Mouse (Mus musculus) liver, embryonic 14 days (tissue): ENCODE results near the gene Pbx2. TPM values are rescaled to one million over a fixed set of nuclear protein-coding genes. Genes with fewer than 3 reads are reported as not detected.

Source experiments
- polyA plus RNA-seq: library from polyadenylated mRNA; depleted of rRNA; stranded (reverse); fragments of >200 nt; gene quantifications from 2 replicates; pipeline ENCODE4 v1.2.3, GENCODE M21; 2012; rRNA removed

Gene Pbx2
- 21.8 and 22.1 TPM in 2 replicates for polyA plus RNA-seq

DNA sequence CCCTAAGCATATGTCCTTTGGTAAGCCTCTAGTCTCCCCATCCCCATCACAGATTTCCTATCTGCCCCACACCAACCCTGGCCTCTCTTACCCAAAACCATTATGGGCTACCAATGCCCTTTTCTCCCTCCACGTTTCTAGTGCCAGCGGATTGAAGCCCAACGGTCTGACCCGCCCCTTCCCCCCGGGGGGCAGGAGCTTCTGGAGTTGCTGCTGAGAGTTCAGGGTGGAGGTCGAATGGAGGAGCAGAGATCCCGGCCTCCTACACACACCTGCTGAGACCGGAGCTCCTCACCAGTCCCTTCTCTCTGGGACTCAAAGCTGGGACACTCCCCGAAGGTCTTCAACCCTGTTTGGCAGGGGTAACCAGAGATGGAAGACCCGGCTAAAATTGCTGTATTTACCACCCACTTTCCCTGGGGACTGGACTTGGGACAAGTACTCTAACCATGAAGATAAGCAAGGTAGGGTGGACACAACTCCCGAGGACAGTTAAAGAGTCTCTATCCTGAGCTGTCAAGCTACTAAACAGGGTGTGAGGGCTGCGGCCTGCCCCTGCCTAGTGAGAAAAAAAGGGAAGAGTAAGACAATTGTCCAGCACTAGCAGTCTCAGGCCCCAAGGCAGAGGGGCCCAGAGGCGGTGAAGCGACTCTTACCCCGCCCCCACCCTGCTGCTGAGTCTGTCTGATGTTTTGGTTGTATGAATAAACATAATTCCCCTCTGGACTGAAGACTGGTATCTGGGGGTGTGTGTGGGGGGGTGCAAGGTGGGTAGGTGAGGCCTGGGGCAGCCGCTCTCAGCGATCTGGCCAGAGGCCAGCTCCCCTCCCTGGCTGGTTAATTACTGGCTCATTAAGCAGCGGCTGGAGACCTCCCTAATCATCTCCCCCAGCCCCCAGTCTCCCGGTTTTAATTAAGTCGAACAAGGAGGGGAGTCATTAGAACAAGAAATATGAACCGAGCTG is at the start of gene Pbx2:
Gene Pbx2, plus strand, starts transcription at position 238 of the 965 bp plus-strand sequence.

GRCm38 (mm10) chr17:34564003-34564421 is 27.1 kb upstream of the Pbx2 start, which contains the start of gene Notch4:
TSS of gene Notch4 (plus strand) at chr17:34564268.

GRCm38 (mm10) chr17:34589681-34590101 is 1.4 kb upstream of the Pbx2 start, which contains the start of gene Gpsm3:
TSS of gene Gpsm3 (plus strand) at chr17:34589806.

DNA sequence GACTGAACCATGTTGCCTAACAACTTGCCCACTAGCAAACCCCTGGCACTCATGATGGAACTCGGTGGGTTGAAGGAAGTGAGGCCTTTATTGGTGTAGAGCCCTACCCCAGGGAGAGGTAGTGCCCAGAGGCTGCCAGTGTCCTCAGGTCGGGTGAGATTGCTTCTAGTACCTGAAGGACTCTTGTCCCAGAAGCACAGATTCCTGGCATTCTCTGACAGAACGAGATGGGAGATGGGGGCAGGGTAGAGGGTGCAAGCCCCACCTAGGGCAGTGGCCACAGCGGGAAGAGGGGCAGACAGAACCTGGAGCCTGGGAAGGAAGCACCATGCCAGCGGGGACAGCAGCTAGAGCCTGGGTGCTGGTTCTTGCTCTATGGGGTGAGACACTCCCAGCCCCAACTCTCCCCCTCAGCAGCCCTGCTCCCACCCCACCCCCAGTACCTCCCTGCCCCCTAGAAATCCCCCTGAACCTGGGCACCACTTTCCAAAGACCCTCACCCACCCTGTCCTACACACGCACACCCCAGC is 6.6 kb downstream of the Pbx2 start, which contains the start of gene Ager:
Gene Ager, plus strand, starts transcription at position 297 of the 530 bp plus-strand sequence.

GRCm38 (mm10) chr17:34603375-34604060 is 12.5 kb downstream of the Pbx2 start, which contains the start of gene Rnf5:
TSS of gene Rnf5 (minus strand) at chr17:34603690.

GRCm38 (mm10) chr17:34604061-34604508 is 13.0 kb downstream of the Pbx2 start, which contains the start of gene Agpat1:
TSS of gene Agpat1 (plus strand) at chr17:34604262.

GRCm38 (mm10) chr17:34615871-34616270 is 24.8 kb downstream of the Pbx2 start, which contains the start of gene Egfl8:
TSS of gene Egfl8 (minus strand) at chr17:34615971.

DNA sequence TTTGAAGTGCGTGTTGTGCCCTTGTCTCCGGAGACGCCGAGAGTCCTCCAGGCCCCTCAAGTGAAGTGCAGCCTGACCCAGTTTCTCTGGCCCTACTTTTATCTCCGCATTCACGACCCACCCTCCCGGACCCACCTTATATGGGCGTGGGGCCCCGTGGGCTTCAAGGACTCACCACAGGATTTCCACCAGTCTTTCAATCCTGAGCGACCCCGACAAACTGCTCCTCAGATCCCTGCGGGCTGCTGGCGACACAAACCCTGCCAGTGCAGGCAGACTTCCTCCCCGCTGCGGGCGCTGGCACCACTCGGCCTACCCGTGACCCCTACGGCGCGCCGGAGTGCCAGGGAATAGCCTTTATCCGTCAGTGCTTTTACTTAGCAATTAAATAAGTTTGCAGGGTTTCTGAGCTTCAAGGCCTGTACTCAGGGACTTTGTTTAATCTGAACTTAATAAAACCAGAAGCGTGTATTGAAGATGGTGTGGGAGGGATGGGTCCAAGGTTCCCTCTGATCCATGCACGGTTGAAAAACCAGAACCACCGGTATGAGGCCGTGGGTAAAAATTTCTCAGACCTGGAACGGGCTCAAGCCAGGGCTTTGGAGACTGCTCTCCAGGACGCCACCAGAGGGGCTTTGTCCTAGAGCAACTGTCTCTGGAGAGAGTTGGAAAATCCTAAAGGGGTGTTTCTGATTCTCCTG is 37.0 kb downstream of the Pbx2 start, which contains the start of gene Ppt2:
Gene Ppt2, minus strand, starts transcription at position 568 of the 701 bp plus-strand sequence.

GRCm38 (mm10) chr17:34629221-34629751 is 38.2 kb downstream of the Pbx2 start, which contains the start of gene Prrt1:
TSS of gene Prrt1 (plus strand) at chr17:34629533.

DNA sequence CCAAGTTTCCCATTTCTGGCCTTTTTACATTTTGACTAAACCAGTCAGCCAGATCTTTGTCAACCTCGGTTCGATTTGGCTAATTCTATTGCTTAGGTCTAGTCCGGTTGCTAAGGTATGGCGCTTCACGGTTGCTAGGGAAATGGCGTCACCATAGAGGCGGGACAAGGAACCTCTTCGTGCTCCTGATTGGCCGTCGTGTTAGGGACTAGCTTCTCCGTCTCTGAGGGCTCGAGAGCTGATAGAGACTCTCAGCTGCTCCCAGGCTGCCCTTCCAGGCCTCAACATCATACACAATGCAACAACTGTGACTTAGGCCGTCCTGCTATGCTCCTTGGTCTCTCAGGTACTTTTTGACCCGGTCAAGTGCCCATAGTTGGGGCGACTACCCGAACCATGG is 53.5 kb downstream of the Pbx2 start, which contains the start of gene Fkbpl:
Gene Fkbpl, plus strand, starts transcription at position 157 of the 400 bp plus-strand sequence.

Other genes with a start within 250 kb of the Pbx2 start
- gene Btnl2, start 236.4 kb upstream of the Pbx2 start, polyA plus RNA-seq = 0.03 TPM in 2 replicates
- gene Btnl1, start 214.1 kb upstream of the Pbx2 start, polyA plus RNA-seq = not detected in 2 replicates
- 0.15 and 0.23 TPM in 2 replicates for gene BC051142, start 192.4 kb upstream of the Pbx2 start, polyA plus RNA-seq
- gene Btnl4, start 113.9 kb upstream of the Pbx2 start, polyA plus RNA-seq = not detected in 2 replicates
- gene Btnl6, start 73.9 kb upstream of the Pbx2 start, polyA plus RNA-seq = not detected in 2 replicates
- gene Notch4, start 27.0 kb upstream of the Pbx2 start, polyA plus RNA-seq = 0.58 and 0.70 TPM in 2 replicates
- gene Gpsm3, start 1.5 kb upstream of the Pbx2 start, polyA plus RNA-seq = 3.5 and 4.0 TPM in 2 replicates
- 1.3 and 1.4 TPM in 2 replicates for gene Ager, start 6.6 kb downstream of the Pbx2 start, polyA plus RNA-seq
- 49.5 and 53.6 TPM in 2 replicates for gene Rnf5, start 12.4 kb downstream of the Pbx2 start, polyA plus RNA-seq
- gene Agpat1, start 13.0 kb downstream of the Pbx2 start, polyA plus RNA-seq = 29.1 and 33.0 TPM in 2 replicates
- 0.37 and 0.54 TPM in 2 replicates for gene Egfl8, start 24.7 kb downstream of the Pbx2 start, polyA plus RNA-seq
- gene Ppt2, start 37.2 kb downstream of the Pbx2 start, polyA plus RNA-seq = 8.7 and 11.0 TPM in 2 replicates
- gene Prrt1, start 38.3 kb downstream of the Pbx2 start, polyA plus RNA-seq = 0.02 and 0.03 TPM in 2 replicates
- gene Fkbpl, start 53.5 kb downstream of the Pbx2 start, polyA plus RNA-seq = 1.6 and 1.7 TPM in 2 replicates
- 13.3 and 14.6 TPM in 2 replicates for gene Atf6b, start 55.9 kb downstream of the Pbx2 start, polyA plus RNA-seq
- 0.14 and 0.15 TPM in 2 replicates for gene Tnxb, start 79.3 kb downstream of the Pbx2 start, polyA plus RNA-seq
- 2.5 and 3.3 TPM in 2 replicates for gene C4b, start 152.6 kb downstream of the Pbx2 start, polyA plus RNA-seq
- gene Cyp21a1, start 213.3 kb downstream of the Pbx2 start, polyA plus RNA-seq = 0.03 TPM in 1 of 2 replicates, not detected in the other
- gene Stk19, start 245.7 kb downstream of the Pbx2 start, polyA plus RNA-seq = 15.6 and 17.8 TPM in 2 replicates
- gene Dxo, start 245.8 kb downstream of the Pbx2 start, polyA plus RNA-seq = 22.0 and 28.0 TPM in 2 replicates